Mouse (Mus musculus) left cerebral cortex, adult 2 months (tissue): Measurements from ENCODE around the gene Cnga2. TPM values are rescaled to one million over a fixed set of nuclear protein-coding genes. Genes with fewer than 3 reads are reported as not detected.

Source experiments
- DNase-seq, 2 experiments: peaks; one replicate each; pipeline ENCODE4 v3.0.0; 2021 to 2022; ENCODE audit warnings: low spot score in 2 of 2, mixed read lengths in 1 of 2; ENCODE audit errors: extremely low spot score in 1 of 2
- H3K27ac ChIP-seq: fragments of 200-600 bp; 2 replicates; pipeline ENCODE4 v1.8.1; 2022
- H3K4me3 ChIP-seq: fragments of 200-600 bp; 2 replicates; pipeline ENCODE4 v1.8.1; 2022
- CTCF ChIP-seq: fragments of 200-600 bp; IDR thresholded peaks from 2 replicates; pipeline ENCODE4 v1.8.1; 2022; ENCODE audit warnings: antibody characterized with exemption, mild to moderate bottlenecking, moderate library complexity
- intact Hi-C: fragments of 180-260 bp; cut with DNase I; formaldehyde crosslinking; loops from one replicate; pipeline ENCODE4 v1.15.1; 2025
- total RNA-seq, 2 experiments: library from RNA; stranded (reverse); gene quantifications; 2 replicates each; pipeline ENCODE4 v1.2.3; 2021

The Cnga2 gene
- total RNA-seq, 2 experiments from 2014 or later: 0.42 to 0.54 TPM

- TF ChIP-seq CTCF: no peak
- intact Hi-C loops: loop anchor here (10.0 kb wide), 2 partner anchors 833 to 923 kb away; no protein-coding TSS in a partner anchor
- H3K27ac ChIP-seq: no peak overlapping the region
- no peak for DNase-seq
- no peak overlapping the region for H3K4me3 ChIP-seq
Observed at GRCm38 (mm10) chrX:71981322-71981721, 10.3 kb upstream of the Cnga2 start.

GRCm38 (mm10) chrX:71983205-71983604 is 8.4 kb upstream of the Cnga2 start:
- Histone ChIP-seq H3K27ac (no peak overlapping the region), H3K4me3 (no peak overlapping the region)
- DNase-seq: no peak
- intact Hi-C loops: loop anchor here (10.0 kb wide), 2 partner anchors 832 to 922 kb away; no protein-coding TSS in a partner anchor
- no peak for TF ChIP-seq CTCF

DNA sequence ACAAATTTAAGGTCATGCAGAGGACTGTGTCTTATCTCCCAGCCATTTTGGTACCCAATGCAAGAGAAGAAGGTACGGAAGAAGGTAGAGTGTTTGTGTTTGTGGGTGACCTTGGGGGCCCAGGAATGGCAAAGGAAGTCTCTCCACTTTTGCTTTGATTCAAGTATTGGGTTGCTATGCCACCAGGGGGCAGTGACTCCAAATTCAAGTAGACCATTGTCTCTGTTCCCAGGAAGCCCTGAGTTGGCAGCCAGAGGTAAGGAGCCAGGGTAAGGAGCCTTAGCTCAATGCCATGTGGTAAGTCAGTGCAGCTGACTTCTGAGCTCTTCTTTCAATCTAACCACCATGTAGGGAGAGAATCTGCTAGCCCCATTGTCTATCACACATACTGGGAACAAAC is 7.9 kb upstream of the Cnga2 start:
- peak; percentile 9 to 29 for DNase-seq
- peak; percentile 36 for TF ChIP-seq CTCF
- Histone ChIP-seq H3K27ac (no peak overlapping the region), H3K4me3 (no peak overlapping the region)
- intact Hi-C loops: loop anchor here (10.0 kb wide), 2 partner anchors 831 to 921 kb away; no protein-coding TSS in a partner anchor

DNA sequence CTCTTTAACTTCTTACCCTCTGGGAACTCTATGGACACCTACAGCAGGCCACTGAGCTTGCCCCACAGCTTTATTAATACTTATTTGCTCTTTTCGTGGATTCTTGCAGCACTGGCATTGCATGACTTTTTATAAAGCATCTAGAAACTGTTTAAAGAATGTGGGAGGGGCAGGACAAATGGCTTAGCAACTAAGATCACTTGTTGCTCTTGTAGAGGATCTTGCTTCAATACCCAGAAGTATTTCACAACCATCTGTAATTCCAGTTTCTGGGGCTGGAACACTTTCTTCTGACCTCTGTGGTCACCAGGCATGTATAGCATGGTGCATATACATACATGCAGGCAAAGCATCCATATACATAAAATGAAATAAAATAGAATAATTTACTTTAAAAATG is 4.3 kb downstream of the Cnga2 start:
- no peak for DNase-seq
- intact Hi-C loops: no loop called here

GRCm38 (mm10) chrX:72009930-72010329 is 18.3 kb downstream of the Cnga2 start:
- intact Hi-C loops: loop anchor here (2.0 to 10.0 kb wide), 2 partner anchors 635 to 887 kb away; no protein-coding TSS in a partner anchor
- Histone ChIP-seq H3K27ac (no peak overlapping the region), H3K4me3 (no peak overlapping the region)
- DNase-seq: no peak
- no peak for TF ChIP-seq CTCF

More for the DNA sequence above, 4.3 kb downstream of the Cnga2 start:
- no peak for TF ChIP-seq CTCF
- Histone ChIP-seq H3K4me3 (no peak overlapping the region), H3K27ac (no peak overlapping the region)

DNA sequence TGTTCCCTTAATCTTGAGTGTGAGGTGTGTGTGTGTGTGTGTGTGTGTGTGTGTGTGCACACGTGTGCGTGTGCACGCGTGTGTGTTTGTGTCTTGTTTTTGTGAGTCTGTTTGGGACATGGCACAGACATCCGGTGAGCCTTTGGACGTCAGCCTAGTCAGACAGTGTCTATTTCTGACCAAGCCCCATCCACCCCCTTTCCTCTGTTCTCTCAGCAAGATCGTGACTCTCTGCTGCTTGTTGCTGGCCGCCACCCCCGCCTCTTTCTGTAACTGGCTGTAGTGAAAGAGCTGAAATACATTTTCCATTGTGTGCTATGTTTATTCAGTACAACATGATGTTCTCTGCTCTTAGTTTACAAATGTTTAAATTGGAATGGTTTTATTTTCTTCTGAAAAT is 20.6 kb downstream of the Cnga2 start:
- no peak for TF ChIP-seq CTCF
- intact Hi-C loops: loop anchor here (1.0 kb wide), 1 partner anchor 807 kb away; no protein-coding TSS in a partner anchor
- no peak overlapping the region for H3K4me3 ChIP-seq
- peak; percentile 27 to 40 for DNase-seq
- H3K27ac ChIP-seq: no peak overlapping the region

DNA sequence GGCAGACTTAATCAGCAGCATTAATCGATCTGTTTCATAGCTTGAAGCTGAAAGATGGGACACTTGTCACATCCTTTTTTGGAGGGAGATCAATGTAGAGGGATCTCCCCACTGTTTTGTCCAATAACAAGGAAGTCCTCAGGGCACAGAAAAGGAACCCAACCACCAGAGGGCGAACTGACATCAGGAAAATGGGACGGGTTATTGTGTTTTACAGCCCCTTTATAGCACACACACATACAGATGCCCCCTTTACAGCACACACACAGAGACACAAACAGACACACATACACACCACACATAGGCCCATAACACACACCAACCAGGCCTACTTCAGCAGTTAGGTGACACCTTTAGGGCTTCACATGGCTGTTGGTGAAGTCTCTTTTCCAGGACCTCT is 21.2 kb downstream of the Cnga2 start:
- Histone ChIP-seq H3K4me3 (no peak overlapping the region), H3K27ac (no peak overlapping the region)
- peak; percentile 50 for TF ChIP-seq CTCF
- peak; percentile 32 to 44 for DNase-seq
- intact Hi-C loops: loop anchor here (1.0 kb wide), 1 partner anchor 806 kb away; no protein-coding TSS in a partner anchor

GRCm38 (mm10) chrX:72022241-72022640 is 30.6 kb downstream of the Cnga2 start:
- no peak overlapping the region for H3K27ac ChIP-seq
- no peak for DNase-seq
- no peak for TF ChIP-seq CTCF
- no peak overlapping the region for H3K4me3 ChIP-seq
- intact Hi-C loops: no loop called here

GRCm38 (mm10) chrX:72022750-72023398 is 31.2 kb downstream of the Cnga2 start:
- DNase-seq: peak in 1 of 2 experiments; percentile 22
- Histone ChIP-seq H3K4me3 (no peak overlapping the region), H3K27ac (no peak overlapping the region)
- peak; percentile 51 for TF ChIP-seq CTCF
- intact Hi-C loops: no loop called here

DNA sequence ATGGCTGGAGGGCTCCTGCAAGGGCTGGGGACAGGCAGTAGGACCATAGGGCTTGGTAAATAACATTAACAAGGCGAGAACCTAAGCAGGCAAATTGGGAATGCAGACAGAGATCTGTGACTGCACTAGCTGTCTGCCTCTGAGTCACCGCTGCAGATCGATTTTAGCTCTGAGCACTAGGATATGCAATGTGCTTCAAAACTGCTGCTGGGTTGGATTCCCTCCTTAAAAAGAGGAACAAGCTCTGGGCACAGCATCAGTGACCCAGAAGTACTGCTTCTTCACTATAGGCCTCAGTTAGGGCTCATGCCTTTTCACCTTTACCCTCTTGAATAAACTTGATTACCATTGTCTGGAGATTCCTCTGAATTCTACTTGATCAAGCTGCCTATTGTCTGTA is 31.9 kb downstream of the Cnga2 start:
- H3K27ac ChIP-seq: no peak overlapping the region
- no peak for TF ChIP-seq CTCF
- DNase-seq: no peak
- no peak overlapping the region for H3K4me3 ChIP-seq
- intact Hi-C loops: no loop called here

- intact Hi-C loops: no loop called here
- DNase-seq: no peak
- H3K4me3 ChIP-seq: no peak overlapping the region
- TF ChIP-seq CTCF: no peak
- H3K27ac ChIP-seq: no peak overlapping the region
Observed at GRCm38 (mm10) chrX:72044056-72044455, 52.4 kb downstream of the Cnga2 start.

DNA sequence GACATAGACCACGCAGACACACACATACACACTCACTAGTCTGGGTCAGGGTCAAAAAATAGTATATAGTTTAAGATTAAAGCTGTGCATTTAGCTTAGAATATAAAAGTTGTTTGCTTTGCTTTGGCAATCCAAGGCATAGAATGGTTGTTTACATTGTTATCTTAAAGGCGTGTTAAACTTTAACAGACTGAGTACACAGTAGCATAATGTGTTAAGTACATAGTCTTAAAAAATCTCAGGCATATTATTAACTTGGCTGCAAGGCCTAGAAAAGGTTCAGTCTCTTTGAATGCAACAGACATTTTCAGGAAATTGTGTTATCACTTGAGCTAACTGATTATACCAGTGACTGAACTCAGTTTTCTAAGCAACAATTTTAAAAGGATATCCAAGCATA is 56.3 kb downstream of the Cnga2 start:
- no peak for DNase-seq
- no peak for TF ChIP-seq CTCF
- no peak overlapping the region for H3K4me3 ChIP-seq
- intact Hi-C loops: no loop called here
- H3K27ac ChIP-seq: no peak overlapping the region

Other genes with a start within 250 kb of the Cnga2 start
- 10 to 100 TPM; 28.0 to 31.6 TPM for gene Vma21, start 175.9 kb upstream of the Cnga2 start, total RNA-seq
- under 1 TPM; 0.41 to 0.82 TPM for gene Gm1141, start 70.8 kb upstream of the Cnga2 start, total RNA-seq
- gene Prrg3, start 29.2 kb upstream of the Cnga2 start, total RNA-seq: 10 to 100 TPM; 38.6 to 38.9 TPM
- gene Fate1, start 18.9 kb upstream of the Cnga2 start, total RNA-seq: not detected
- not detected for gene Magea4, start 230.2 kb downstream of the Cnga2 start, total RNA-seq